Mouse (Mus musculus): ENCODE results near the gene Tipin.
"Not testable (repeated sequence)": the region's sequence is repeated elsewhere in the genome, so short reads cannot be mapped to it uniquely, and the experiment has no call there.

Gene Tipin

GRCm38 (mm10) chr9:64281105-64281780 is at the start of gene Tipin:
TSS of gene Tipin (plus strand) at chr9:64281581.
- peak; percentile 98 for DNase-seq (ENCODE audit: low spot score)

GRCm38 (mm10) chr9:64231674-64232073 is 49.7 kb upstream of the Tipin start:
- DNase-seq (ENCODE audit: low spot score) = no peak

GRCm38 (mm10) chr9:64232257-64232957 is 49.0 kb upstream of the Tipin start:
- DNase-seq (ENCODE audit: low spot score) = peak; percentile 53

- DNase-seq (ENCODE audit: low spot score) = no peak
Observed at GRCm38 (mm10) chr9:64233656-64234055, 47.7 kb upstream of the Tipin start.

- no peak for DNase-seq (ENCODE audit: low spot score)
Observed at GRCm38 (mm10) chr9:64234768-64235435, 46.5 kb upstream of the Tipin start, which contains the start of gene Uchl4. TSS of gene Uchl4 (plus strand) at chr9:64235201.

- no peak for DNase-seq (ENCODE audit: low spot score)
Observed at GRCm38 (mm10) chr9:64236056-64236455, 45.3 kb upstream of the Tipin start.

GRCm38 (mm10) chr9:64240116-64240515 is 41.3 kb upstream of the Tipin start:
- DNase-seq (ENCODE audit: low spot score) = no peak

GRCm38 (mm10) chr9:64240681-64241080 is 40.7 kb upstream of the Tipin start:
- DNase-seq (ENCODE audit: low spot score) = no peak

- no peak for DNase-seq (ENCODE audit: low spot score)
Observed at GRCm38 (mm10) chr9:64242381-64242831, 39.0 kb upstream of the Tipin start.

- DNase-seq (ENCODE audit: low spot score) = no peak
Observed at GRCm38 (mm10) chr9:64249371-64249770, 32.0 kb upstream of the Tipin start.

GRCm38 (mm10) chr9:64250111-64250730 is 31.2 kb upstream of the Tipin start:
- no peak for DNase-seq (ENCODE audit: low spot score)

GRCm38 (mm10) chr9:64252591-64253020 is 28.8 kb upstream of the Tipin start:
- peak; percentile 56 for DNase-seq (ENCODE audit: low spot score)

- peak; percentile 100 for DNase-seq (ENCODE audit: low spot score)
Observed at GRCm38 (mm10) chr9:64253021-64253904, 28.1 kb upstream of the Tipin start, which contains the start of gene Map2k1. TSS of gene Map2k1 (minus strand) at chr9:64253631.

- DNase-seq (ENCODE audit: low spot score) = no peak
Observed at GRCm38 (mm10) chr9:64255422-64255821, 26.0 kb upstream of the Tipin start.

- no peak for DNase-seq (ENCODE audit: low spot score)
Observed at GRCm38 (mm10) chr9:64256204-64256603, 25.2 kb upstream of the Tipin start.

GRCm38 (mm10) chr9:64259906-64260305 is 21.5 kb upstream of the Tipin start:
- no peak for DNase-seq (ENCODE audit: low spot score)

- DNase-seq (ENCODE audit: low spot score) = no peak
Observed at GRCm38 (mm10) chr9:64261023-64261422, 20.4 kb upstream of the Tipin start.

- no peak for DNase-seq (ENCODE audit: low spot score)
Observed at GRCm38 (mm10) chr9:64264813-64265212, 16.6 kb upstream of the Tipin start.

- DNase-seq (ENCODE audit: low spot score) = no peak
Observed at GRCm38 (mm10) chr9:64267231-64267630, 14.2 kb upstream of the Tipin start.

GRCm38 (mm10) chr9:64268196-64268595 is 13.2 kb upstream of the Tipin start:
- no peak for DNase-seq (ENCODE audit: low spot score)

GRCm38 (mm10) chr9:64268836-64269235 is 12.5 kb upstream of the Tipin start:
- DNase-seq (ENCODE audit: low spot score) = not testable (repeated sequence)
